Mouse (Mus musculus) embryo, embryonic 11.5 days (tissue): ENCODE data around the gene Mnat1.
"Not testable (repeated sequence)": the region's sequence is repeated elsewhere in the genome, so short reads cannot be mapped to it uniquely, and the experiment has no call there.

Experiments
- DNase-seq: peaks from one replicate; pipeline ENCODE4 v3.0.0-alpha.2; 2012; ENCODE audit warnings: low read depth, low spot score

The Mnat1 gene

GRCm38 (mm10) chr12:73147236-73147635 lies 23.7 kb downstream of the Mnat1 start:
- no peak for DNase-seq

- not testable (repeated sequence) for DNase-seq
Observed at GRCm38 (mm10) chr12:73151038-73151437, 27.5 kb downstream of the Mnat1 start.

- no peak for DNase-seq
Observed at GRCm38 (mm10) chr12:73154150-73154549, 30.6 kb downstream of the Mnat1 start.

GRCm38 (mm10) chr12:73160341-73160740 lies 36.8 kb downstream of the Mnat1 start:
- no peak for DNase-seq

GRCm38 (mm10) chr12:73162408-73163181 lies 39.1 kb downstream of the Mnat1 start:
- no peak for DNase-seq

GRCm38 (mm10) chr12:73170794-73171193 lies 47.3 kb downstream of the Mnat1 start:
- DNase-seq, result no peak

- no peak for DNase-seq
Observed at GRCm38 (mm10) chr12:73183896-73184295, 60.4 kb downstream of the Mnat1 start.

DNA sequence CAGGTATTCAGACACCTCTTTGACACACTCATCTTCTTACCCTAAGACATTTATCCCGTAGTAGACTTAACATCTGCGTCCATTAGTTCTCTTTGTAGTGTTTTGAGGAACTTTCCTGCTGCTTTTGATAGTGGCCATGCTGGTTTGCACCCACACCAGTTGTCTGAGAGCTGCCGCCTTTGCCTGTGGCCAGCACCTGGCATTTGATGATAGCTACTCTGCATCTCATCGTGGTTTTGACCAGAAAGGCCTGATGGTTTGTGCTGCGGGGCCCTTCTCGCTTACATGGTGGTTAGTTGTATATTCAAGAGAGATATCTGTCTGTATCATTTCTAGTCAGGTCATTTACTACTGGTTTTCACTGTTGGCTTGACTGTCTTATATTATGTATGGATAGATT lies 73.8 kb downstream of the Mnat1 start:
- no peak for DNase-seq

- no peak for DNase-seq
Observed at GRCm38 (mm10) chr12:73198451-73198850, 74.9 kb downstream of the Mnat1 start.

- DNase-seq, result no peak
Observed at GRCm38 (mm10) chr12:73199375-73199774, 75.9 kb downstream of the Mnat1 start.

DNA sequence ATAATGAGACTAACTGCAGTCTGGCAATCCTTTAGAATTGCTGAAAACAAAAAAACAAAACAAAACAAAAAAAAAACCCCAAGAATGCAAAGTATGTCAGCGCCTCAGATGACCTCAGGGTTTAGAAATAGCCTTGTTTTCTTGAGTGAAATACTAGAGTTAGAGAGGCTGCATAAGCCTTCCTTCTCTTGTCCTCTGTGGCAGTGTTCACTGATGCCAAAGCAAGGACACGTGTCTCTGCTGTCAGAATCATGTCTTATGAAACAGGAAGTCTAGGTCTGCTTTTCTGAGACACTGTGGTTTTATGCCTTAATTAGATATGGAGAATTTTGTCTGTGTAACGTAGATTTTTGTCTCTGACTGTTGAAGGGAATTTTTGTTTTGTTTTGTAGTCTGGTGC lies 78.1 kb downstream of the Mnat1 start:
- DNase-seq, result no peak

DNA sequence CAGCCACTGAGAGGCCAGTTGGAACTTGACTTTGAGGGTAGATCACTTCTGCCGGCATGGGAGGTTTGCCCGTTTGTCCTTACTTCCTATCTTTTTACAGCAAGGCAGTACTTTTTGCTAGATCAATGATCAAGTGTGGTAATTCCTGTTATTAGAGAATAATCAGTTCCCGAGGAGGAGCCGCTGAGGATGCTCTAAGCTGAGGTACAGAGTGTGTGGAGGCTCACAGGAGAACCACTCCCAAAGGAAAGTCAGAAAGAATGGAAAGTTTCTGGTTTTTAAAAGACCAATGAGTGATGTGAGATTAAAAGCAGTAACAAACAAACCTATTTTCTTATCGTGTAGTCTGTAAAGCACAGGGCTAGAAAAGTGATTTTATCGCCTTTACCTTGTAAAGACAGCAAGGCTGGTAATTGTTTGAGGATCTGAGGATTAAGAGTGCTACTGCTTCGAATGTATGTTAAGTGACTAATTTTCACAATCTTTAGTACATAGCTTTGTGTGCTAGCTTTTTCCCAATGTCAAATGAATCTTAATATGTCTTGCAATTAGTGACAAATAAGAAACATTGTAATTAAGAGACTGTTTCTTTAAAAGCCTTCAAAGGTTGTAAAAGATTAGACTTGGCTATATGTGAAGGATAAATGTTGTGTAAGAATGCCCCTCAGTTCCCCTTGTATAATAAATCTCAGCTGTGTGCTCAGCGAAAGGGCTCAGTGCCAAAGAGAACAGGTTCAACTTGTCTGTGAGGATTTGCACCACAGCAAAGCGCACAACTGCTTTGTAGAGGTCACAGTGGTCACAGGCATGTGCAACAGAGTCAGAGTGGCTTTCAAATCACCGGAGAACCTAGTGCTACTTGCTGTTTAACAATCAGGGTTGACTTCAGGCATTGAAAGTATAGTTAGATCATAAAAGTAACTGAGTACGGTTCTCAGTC lies 82.5 kb downstream of the Mnat1 start:
- DNase-seq, result peak; percentile 27

- no peak for DNase-seq
Observed at GRCm38 (mm10) chr12:73207008-73207407, 83.5 kb downstream of the Mnat1 start.

GRCm38 (mm10) chr12:73207461-73207860 lies 83.9 kb downstream of the Mnat1 start:
- DNase-seq, result no peak

GRCm38 (mm10) chr12:73208518-73208917 lies 85.0 kb downstream of the Mnat1 start:
- no peak for DNase-seq

DNA sequence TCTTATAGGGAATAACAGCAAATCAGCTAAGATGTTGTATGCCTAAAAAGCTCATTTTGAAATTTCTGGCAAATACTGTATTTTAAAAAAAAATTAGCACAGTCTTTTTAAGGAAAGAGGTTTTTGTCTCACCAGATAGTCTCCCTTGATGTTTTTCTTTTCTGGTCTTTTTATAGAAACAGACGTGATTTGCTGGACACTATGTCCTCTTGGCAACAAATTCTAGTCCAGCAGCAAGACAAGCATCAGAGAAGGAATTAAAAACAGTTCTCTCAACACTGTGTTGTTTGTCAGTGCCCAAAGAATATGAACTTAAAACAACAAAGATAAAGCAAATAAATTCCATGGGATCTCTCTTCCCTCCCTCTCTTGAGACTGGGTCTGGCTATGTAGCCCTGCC lies 85.6 kb downstream of the Mnat1 start:
- no peak for DNase-seq

DNA sequence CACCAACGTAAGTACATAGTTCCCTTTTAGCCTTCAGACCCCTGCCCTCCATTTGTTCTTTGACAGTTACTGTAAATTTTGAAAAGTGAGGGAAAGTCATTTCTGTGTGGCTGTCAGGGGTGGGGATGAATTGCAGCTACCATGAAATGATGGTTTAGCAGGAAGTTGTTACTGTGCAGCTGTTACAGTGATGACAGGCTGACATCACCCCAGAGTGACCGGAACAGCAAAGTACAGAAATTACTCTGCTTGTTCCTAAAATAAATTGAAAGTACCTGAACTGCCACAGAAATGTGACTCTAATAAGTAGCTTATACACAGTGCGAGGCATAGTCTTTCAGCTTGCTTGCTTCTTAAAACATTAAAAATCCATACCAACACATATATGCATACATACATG lies 86.9 kb downstream of the Mnat1 start:
- no peak for DNase-seq

DNA sequence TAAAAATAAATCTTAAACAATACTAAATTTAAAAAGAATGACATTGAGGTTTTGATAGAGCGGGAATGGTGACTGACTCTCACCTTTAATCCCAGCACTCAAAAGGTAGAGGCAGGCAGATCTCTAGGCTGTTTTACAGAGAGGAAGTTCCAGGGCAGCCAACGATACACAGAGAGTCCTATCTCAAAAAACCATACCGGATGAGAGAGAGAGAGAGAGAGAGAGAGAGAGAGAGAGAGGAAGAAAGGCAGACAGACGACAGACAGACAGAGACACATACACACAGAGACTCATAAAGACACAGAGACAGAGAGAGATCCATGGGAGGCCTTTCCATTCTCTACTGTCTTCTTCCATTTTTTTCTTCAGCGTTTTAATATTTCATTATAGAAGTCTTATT lies 92.3 kb downstream of the Mnat1 start:
- DNase-seq, result no peak

DNA sequence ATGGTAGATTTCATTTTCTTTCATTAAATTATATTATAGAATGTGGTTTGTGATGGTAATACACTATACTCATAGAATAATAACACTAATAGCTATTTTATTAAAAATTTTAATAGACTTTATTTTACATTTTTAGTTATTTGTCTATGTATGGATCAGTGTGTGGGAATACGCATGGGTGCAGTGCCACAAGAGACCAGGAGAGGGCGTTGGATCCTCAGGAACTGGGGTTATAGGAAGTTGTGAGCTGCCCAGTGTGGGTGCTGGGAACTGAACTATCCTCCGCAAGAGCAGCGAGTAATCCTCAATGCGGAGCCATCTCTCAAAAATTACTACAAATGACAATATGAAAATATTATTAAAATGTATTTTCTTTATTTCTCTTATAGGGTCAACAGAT lies 95.1 kb downstream of the Mnat1 start:
- no peak for DNase-seq

DNA sequence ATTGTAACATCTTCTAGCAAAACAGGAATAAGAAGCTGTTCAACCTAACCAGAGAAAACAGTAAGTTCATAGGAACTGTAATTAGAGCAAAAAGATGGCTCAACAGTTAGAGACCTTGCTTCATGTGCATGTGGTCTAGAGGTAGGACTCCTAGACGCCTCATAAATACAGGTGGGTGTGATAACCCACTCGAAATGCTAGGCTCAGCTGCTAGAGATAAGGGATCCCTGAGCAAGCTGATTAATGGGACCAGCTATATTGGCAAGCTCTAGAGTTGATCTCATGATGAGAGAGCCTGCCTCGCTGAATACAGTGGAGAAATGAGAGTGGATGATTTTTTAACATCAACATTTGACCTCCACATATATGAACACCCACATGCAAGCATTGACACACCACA lies 97.7 kb downstream of the Mnat1 start:
- no peak for DNase-seq

DNA sequence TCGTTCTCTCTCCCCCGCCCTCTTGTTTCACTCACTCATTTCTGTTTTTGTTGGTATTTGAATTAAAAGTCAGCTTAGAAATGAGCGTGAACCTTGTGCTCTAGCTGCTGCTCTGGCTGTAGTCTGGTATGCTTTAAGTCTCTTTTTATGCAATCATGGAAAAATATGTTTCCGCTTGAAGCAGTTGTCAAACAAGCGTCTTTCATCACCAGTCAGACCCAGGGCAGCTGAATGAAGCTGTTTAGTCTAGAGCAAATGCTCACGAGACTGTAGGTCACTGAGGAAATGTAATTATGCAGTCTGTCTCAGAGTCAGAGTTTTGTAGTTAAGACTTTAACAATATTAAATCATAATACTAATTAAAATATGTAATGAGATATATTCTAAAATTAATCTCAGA lies 100.4 kb downstream of the Mnat1 start:
- no peak for DNase-seq

- DNase-seq, result no peak
Observed at GRCm38 (mm10) chr12:73228427-73228826, 104.9 kb downstream of the Mnat1 start.

DNA sequence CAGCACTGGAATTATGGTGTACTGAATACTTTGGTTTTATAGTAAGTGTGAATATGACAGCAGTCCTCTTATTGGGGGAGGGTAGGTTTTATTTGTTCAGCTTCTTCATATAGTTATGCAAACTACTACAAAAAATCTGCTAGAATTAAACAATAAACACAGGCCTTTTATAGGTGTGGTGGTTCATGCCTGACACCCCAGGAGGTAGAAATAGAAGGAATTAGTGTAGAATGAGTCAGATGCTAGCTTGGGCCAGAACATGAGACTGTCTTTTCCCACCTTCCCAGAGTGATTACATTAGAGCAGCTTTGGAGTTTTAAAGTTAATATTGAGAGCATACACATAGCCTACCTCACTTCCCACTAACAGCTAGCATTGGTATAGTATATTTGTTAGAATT lies 106.7 kb downstream of the Mnat1 start:
- no peak for DNase-seq
